Mouse (Mus musculus) adrenal gland, postnatal 10 days (tissue): ENCODE measurements around the gene Lbhd1. TPM values are rescaled to one million over a fixed set of nuclear protein-coding genes. Genes with fewer than 3 reads are reported as not detected.

Source experiments
- microRNA-seq: library from miRNA; unstranded; fragments of <30 nt; microRNA quantifications from one replicate; pipeline ENCODE4 v1.2.0, GENCODE M21; 2021
- total RNA-seq, 2 experiments: library from RNA; stranded (reverse); gene quantifications; 2 replicates each; pipeline ENCODE4 v1.2.3; 2021

Gene Lbhd1
- total RNA-seq, 2 experiments from 2014 or later = 7.4 to 10.7 TPM

Small RNAs within 50 kb of the gene (microRNA-seq; reads per million reads assigned to microRNA genes)
- gene Mir5136 = not detected

Other genes starting within 250 kb of the Lbhd1 start
- gene Chrm1, start 219.9 kb upstream of the Lbhd1 start, total RNA-seq = 1 to 10 TPM; 2.1 to 2.5 TPM
- gene Slc3a2, start 160.4 kb upstream of the Lbhd1 start, total RNA-seq = 100 to 1,000 TPM in 1 of 2 experiments, 10 to 100 TPM in 1; 97.4 to 178 TPM
- 10 to 100 TPM; 51.1 to 58.8 TPM for gene Wdr74, start 147.9 kb upstream of the Lbhd1 start, total RNA-seq
- gene 1700092M07Rik, start 143.0 kb upstream of the Lbhd1 start, total RNA-seq = 1 to 10 TPM; 1.3 to 3.1 TPM
- 10 to 100 TPM; 73.8 to 75.8 TPM for gene Stx5a, start 142.3 kb upstream of the Lbhd1 start, total RNA-seq
- gene Nxf1, start 126.7 kb upstream of the Lbhd1 start, total RNA-seq = 100 to 1,000 TPM in 1 of 2 experiments, 10 to 100 TPM in 1; 88.6 to 107 TPM
- gene Tmem223, start 112.7 kb upstream of the Lbhd1 start, total RNA-seq = 100 to 1,000 TPM; 101 to 127 TPM
- gene Tmem179b, start 109.3 kb upstream of the Lbhd1 start, total RNA-seq = 10 to 100 TPM; 48.6 to 50.0 TPM
- gene Taf6l, start 97.3 kb upstream of the Lbhd1 start, total RNA-seq = 10 to 100 TPM; 12.4 to 19.5 TPM
- 10 to 100 TPM; 81.3 to 90.4 TPM for gene Polr2g, start 85.2 kb upstream of the Lbhd1 start, total RNA-seq
- gene Zbtb3, start 81.2 kb upstream of the Lbhd1 start, total RNA-seq = 1 to 10 TPM; 2.0 to 2.3 TPM
- 10 to 100 TPM; 25.7 to 30.7 TPM for gene Ttc9c, start 64.4 kb upstream of the Lbhd1 start, total RNA-seq
- gene Hnrnpul2, start 63.7 kb upstream of the Lbhd1 start, total RNA-seq = 10 to 100 TPM; 58.0 to 62.7 TPM
- not detected for gene AC129217.1, start 54.0 kb upstream of the Lbhd1 start, total RNA-seq
- gene Bscl2, start 46.3 kb upstream of the Lbhd1 start, total RNA-seq = 100 to 1,000 TPM; 157 to 160 TPM
- gene Gng3, start 44.5 kb upstream of the Lbhd1 start, total RNA-seq = 1 to 10 TPM; 5.8 to 9.8 TPM
- gene Lrrn4cl, start 33.0 kb upstream of the Lbhd1 start, total RNA-seq = 1 to 10 TPM; 5.5 to 6.1 TPM
- gene Ubxn1, start 12.2 kb upstream of the Lbhd1 start, total RNA-seq = 100 to 1,000 TPM; 193 to 217 TPM
- 10 to 100 TPM; 69.1 to 79.0 TPM for gene Uqcc3, start 2.8 kb upstream of the Lbhd1 start, total RNA-seq
- gene Gm49403, start 198 bp downstream of the Lbhd1 start, total RNA-seq = not detected
- gene 1810009A15Rik, start 5.1 kb downstream of the Lbhd1 start, total RNA-seq = 10 to 100 TPM; 31.5 to 31.9 TPM
- not detected for gene Gm49416, start 5.2 kb downstream of the Lbhd1 start, total RNA-seq
- 10 to 100 TPM; 23.7 to 25.2 TPM for gene Ints5, start 9.3 kb downstream of the Lbhd1 start, total RNA-seq
- gene Ganab, start 14.3 kb downstream of the Lbhd1 start, total RNA-seq = 100 to 1,000 TPM; 142 to 150 TPM
- 10 to 100 TPM; 55.1 to 59.3 TPM for gene B3gat3, start 36.6 kb downstream of the Lbhd1 start, total RNA-seq
- 10 to 100 TPM; 17.4 to 24.0 TPM for gene Rom1, start 45.6 kb downstream of the Lbhd1 start, total RNA-seq
- gene Eml3, start 45.8 kb downstream of the Lbhd1 start, total RNA-seq = 10 to 100 TPM; 43.6 to 53.3 TPM
- 100 to 1,000 TPM in 1 of 2 experiments, 10 to 100 TPM in 1; 94.8 to 111 TPM for gene Mta2, start 58.1 kb downstream of the Lbhd1 start, total RNA-seq
- 10 to 100 TPM; 17.4 to 19.3 TPM for gene Tut1, start 70.1 kb downstream of the Lbhd1 start, total RNA-seq
- gene Eef1g, start 83.3 kb downstream of the Lbhd1 start, total RNA-seq = 100 to 1,000 TPM; 355 to 407 TPM
- gene Ahnak, start 105.6 kb downstream of the Lbhd1 start, total RNA-seq = 100 to 1,000 TPM; 146 to 184 TPM
- 1 to 10 TPM in 1 of 2 experiments, not detected in 1; 3.9 TPM for gene Scgb1a1, start 204.2 kb downstream of the Lbhd1 start, total RNA-seq